Mouse (Mus musculus): ENCODE results near the gene Prph. TPM values are rescaled to one million over a fixed set of nuclear protein-coding genes. Genes with fewer than 3 reads are reported as not detected.

Gene Prph
- under 1 TPM; 0.14 to 0.42 TPM for total RNA-seq (2021)

GRCm38 (mm10) chr15:99055040-99055439, at the start of gene Prph:
Gene Prph (plus strand): TSS chr15:99055174.
- DNase-seq (ENCODE audit: low spot score): no peak
- intact Hi-C loops (cut with DNase I): no loop called here

DNA sequence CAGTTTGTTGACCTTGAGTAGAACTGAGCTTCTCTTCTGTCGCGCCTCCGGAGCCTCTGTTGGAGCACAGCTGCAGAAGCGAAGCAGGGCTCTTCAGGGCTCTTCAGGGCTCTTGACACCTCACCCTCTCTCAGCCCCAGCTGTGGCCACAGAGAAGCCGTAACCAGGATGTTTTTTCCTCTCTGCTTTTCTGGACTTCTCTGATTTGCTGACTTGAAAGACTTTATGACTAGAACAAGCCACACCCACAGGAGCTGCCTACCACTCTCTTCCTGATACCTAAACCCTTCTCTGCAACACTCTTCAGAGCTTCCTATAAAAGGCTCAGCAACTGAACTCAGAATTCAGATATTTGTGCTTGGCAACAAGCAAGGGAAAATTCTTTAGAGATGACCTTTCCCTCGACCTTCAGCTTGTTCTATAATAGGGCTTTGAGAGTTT, 46.2 kb upstream of the Prph start:
- DNase-seq (ENCODE audit: low spot score): no peak
- intact Hi-C loops (cut with DNase I): loop anchor here (10.0 kb wide), 1 partner anchor 666 kb away; the partner anchor contains the start of gene Asic1

- intact Hi-C loops (cut with DNase I): no loop called here
- DNase-seq (ENCODE audit: low spot score): no peak
Observed at GRCm38 (mm10) chr15:99010896-99011295, 44.1 kb upstream of the Prph start.

DNA sequence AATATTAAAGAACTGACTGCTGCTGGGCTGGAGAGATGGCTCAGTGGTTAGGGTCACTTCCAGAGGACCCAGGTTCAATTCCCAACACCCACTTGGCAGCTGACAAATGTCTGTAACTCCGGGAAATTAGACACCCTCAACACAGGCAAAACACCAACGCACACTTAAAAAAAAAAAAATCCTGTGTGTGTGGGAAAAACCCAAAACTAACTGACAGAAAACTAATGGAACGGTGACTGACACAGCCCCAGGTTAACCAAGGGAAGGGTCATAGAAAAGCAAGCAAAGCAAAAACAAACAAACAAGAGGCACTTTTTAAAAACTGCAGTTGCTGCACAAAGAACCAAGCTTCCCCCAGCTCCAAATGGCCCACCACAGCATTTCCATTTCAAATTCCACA, 43.0 kb upstream of the Prph start:
- intact Hi-C loops (cut with DNase I): no loop called here
- DNase-seq (ENCODE audit: low spot score): no peak

DNA sequence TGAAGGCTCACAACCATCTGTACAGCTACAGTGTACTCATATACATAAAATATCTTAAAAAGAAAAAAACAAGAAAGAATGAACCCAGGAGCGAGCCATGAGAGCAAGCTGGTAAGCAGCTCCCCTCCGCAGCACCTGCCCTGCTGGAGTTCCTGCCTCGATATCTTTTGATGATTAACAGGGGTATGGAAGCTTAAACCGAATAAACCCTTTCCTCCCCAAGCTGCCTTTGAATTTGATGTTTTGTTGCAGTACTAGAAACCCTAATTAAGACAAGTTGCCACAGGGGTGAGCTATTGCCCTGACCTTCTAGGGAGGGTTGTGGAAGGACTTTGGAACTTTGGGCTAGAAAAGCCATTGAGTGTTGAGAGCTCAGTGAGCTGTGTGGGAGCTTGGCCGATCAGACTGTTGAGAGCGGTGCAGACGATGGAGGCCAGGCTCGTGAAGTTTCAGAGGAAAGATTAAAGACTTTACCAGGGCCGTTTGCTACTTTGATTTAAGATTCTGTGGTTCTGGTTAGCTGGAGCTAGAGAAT, 40.4 kb upstream of the Prph start:
- intact Hi-C loops (cut with DNase I): no loop called here
- no peak for DNase-seq (ENCODE audit: low spot score)

- intact Hi-C loops (cut with DNase I): no loop called here
- no peak for DNase-seq (ENCODE audit: low spot score)
Observed at GRCm38 (mm10) chr15:99017355-99017761, 37.6 kb upstream of the Prph start.

- intact Hi-C loops (cut with DNase I): no loop called here
- no peak for DNase-seq (ENCODE audit: low spot score)
Observed at GRCm38 (mm10) chr15:99017986-99018385, 37.0 kb upstream of the Prph start.

GRCm38 (mm10) chr15:99018630-99019029, 36.3 kb upstream of the Prph start:
- intact Hi-C loops (cut with DNase I): no loop called here
- no peak for DNase-seq (ENCODE audit: low spot score)

DNA sequence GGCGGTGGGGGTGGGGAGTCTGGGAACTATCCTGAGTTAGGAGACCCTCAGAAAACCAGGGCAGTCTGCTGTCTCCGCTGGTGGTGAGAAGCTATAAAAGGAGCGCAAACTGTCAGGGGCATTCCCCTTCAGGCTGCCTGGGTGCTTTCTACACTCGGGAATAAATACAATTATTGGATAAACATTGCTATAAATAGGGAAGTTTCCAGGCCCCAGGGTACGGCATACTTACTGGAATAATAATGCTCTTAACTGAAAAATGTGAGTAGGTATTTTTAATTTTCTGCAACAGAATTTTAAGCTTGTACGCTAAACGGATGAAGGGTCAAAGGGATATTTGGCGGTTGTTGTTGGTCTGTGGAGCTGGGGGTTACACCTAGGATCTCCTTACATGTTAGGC, 35.5 kb upstream of the Prph start:
- DNase-seq (ENCODE audit: low spot score): no peak
- intact Hi-C loops (cut with DNase I): no loop called here

DNA sequence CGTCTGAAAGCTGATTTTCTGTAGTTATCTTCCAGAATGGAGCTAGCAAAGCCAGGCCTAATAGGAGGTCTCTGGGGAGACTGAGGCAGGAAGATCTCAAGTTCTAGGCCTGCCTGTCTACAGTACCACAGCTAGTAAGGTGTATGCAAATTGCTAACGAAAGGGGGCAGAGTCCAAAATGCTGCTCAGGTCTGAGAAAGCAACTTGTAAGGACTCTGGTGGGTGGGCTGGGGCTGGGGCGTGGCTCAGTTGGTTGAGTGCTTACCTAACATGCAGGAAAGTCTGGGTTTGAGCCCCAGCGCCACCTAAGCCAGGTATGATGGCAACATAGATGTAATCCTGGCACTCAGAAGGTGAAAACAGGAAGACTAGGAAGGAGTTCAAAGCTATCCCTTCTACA, 34.8 kb upstream of the Prph start:
- DNase-seq (ENCODE audit: low spot score): no peak
- intact Hi-C loops (cut with DNase I): no loop called here

DNA sequence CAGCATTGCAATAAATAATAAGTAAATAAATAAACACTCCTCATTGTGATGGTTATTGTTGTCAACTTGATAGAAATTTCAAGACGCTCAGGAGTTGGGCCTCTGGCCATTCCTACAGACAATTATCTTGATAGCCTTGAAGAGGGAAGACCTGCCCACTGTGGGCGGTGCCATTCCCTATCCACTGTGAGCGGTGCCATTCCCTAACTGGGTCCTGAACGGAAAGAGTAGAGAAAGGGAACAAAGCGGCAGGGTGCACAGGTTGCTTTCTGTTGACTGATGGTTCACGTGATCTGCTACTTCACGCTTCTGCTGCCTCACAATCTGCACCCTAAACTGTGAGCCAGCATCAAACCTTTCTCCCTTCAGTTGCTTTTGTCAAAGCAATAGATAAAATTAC, 33.7 kb upstream of the Prph start:
- intact Hi-C loops (cut with DNase I): no loop called here
- DNase-seq (ENCODE audit: low spot score): no peak

DNA sequence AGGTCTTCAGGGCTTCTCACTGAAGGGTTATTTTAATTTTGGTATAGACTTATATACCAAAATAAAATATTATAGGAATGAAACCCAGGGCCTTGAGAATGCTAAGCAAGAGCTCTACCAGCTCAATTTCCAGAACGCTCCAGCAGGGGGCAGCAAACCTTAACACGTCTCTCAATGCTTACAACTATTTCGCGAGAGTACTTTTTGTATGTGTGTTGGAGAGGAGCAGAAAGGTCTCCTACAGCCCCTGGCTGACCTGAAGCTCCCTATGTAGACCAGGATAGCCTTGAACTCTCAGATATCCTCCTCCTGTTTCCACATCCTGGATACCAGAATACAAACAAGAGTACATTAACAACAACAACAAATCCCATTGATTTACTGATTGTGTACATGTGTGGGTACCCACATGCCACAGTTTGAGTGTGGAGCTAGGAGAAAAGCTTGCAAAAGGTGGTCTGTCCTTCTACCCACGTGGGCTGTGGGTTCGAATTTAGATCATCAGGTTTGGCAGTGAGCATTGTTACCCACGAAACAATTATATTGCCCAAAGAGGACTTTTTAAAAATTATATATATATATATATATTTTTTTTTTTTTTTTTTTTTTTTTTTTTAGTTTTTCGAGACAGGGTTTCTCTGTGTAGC, 30.2 kb upstream of the Prph start:
- DNase-seq (ENCODE audit: low spot score): peak; percentile 27
- intact Hi-C loops (cut with DNase I): no loop called here

DNA sequence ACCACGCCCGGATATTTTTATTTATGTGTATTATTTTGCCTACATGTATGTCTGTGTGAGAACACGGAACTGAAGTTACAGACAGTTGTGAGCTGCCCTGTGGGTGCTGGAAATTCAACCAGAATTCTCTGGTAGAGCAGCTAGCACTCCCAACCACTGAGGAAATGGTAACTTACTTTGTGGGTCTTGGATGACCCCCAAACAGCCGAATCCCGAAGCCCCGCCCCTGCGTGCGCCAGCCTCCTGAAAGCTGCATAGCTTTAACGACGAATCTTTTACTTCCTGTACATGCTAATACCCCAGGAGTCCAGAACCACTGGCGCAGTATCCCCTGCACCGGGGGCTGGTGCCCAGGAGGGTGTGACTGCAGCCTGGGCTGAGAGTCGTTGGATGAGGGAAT, 29.6 kb upstream of the Prph start:
- intact Hi-C loops (cut with DNase I): no loop called here
- DNase-seq (ENCODE audit: low spot score): no peak

DNA sequence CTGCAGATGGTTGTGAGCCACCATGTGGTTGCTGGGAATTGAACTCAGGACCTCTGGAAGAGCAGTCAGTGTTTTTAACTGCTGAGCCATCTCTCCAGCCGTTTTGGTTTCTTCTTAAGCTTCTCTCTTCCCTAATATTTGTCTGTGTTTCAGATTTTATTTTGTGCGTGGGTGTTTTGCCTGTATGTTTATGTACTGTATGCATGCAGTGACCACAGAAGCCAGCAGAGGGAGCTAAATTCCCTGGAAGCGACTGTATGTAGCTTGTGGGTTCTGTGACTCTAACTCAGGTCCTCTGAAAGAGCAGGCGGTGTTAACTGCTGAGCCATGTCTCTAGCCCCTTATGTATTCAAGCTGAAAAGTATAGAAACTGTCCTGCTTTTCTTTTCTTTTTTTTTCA, 28.7 kb upstream of the Prph start:
- no peak for DNase-seq (ENCODE audit: low spot score)
- intact Hi-C loops (cut with DNase I): no loop called here

- intact Hi-C loops (cut with DNase I): no loop called here
- DNase-seq (ENCODE audit: low spot score): no peak
Observed at GRCm38 (mm10) chr15:99027116-99027515, 27.9 kb upstream of the Prph start.

GRCm38 (mm10) chr15:99028874-99029458, 26.0 kb upstream of the Prph start:
- DNase-seq (ENCODE audit: low spot score): no peak
- intact Hi-C loops (cut with DNase I): no loop called here

GRCm38 (mm10) chr15:99029619-99030584, 25.1 kb upstream of the Prph start, which contains the start of gene Tuba1c:
Gene Tuba1c (plus strand): TSS chr15:99029891.
- peak; percentile 89 for DNase-seq (ENCODE audit: low spot score)
- intact Hi-C loops (cut with DNase I): no loop called here

GRCm38 (mm10) chr15:99030585-99031387, 24.2 kb upstream of the Prph start:
- intact Hi-C loops (cut with DNase I): no loop called here
- DNase-seq (ENCODE audit: low spot score): no peak

- no peak for DNase-seq (ENCODE audit: low spot score)
- intact Hi-C loops (cut with DNase I): no loop called here
Observed at GRCm38 (mm10) chr15:99031388-99031675, 23.6 kb upstream of the Prph start.

All from heart, postnatal 25 days (tissue).